Mouse (Mus musculus): Measurements from ENCODE around the gene Arhgap21. TPM values are rescaled to one million over a fixed set of nuclear protein-coding genes. Genes with fewer than 3 reads are reported as not detected.
A peak's percentile ranks its signal among the peaks of the same experiment; 100 is the strongest.
"Not testable (repeated sequence)": the region's sequence is repeated elsewhere in the genome, so short reads cannot be mapped to it uniquely, and the experiment has no call there.

The Arhgap21 gene
- polyA plus RNA-seq, 1 experiment from 2014 or later: 15.7 TPM

GRCm38 (mm10) chr2:20945596-20945995, 23.1 kb downstream of the Arhgap21 start:
- peaks cover 38% of the 10 kb centered on the region for H3K4me1 ChIP-seq
- no peak overlapping the region for H3K27ac ChIP-seq (replicated peaks)

GRCm38 (mm10) chr2:20943730-20944454, 24.8 kb downstream of the Arhgap21 start:
- Histone ChIP-seq H3K36me3 (replicated peaks) (peaks cover 8% of the 10 kb centered on the region), H3K4me3 (no peak overlapping the region), H3K27me3 (replicated peaks; ENCODE audit: low read depth, poor library complexity, severe bottlenecking) (no peaks in the 10 kb centered on the region), H3K27ac (replicated peaks) (no peak overlapping the region; the same call in 1 of the 2 replicates), H3K9me3 (no peaks in the 10 kb centered on the region), H3K4me1 (peaks cover 38% of the 10 kb centered on the region)
- 23% methylated on average over 7 of the region's 7 CpGs for whole genome bisulfite sequencing
- DNase-seq (ENCODE audit: low spot score): no peak

More at GRCm38 (mm10) chr2:20945596-20945995, 23.1 kb downstream of the Arhgap21 start:
- Histone ChIP-seq H3K36me3 (replicated peaks) (peaks cover 8% of the 10 kb centered on the region), H3K4me3 (no peak overlapping the region), H3K9me3 (no peaks in the 10 kb centered on the region), H3K27me3 (replicated peaks; ENCODE audit: low read depth, poor library complexity, severe bottlenecking) (no peaks in the 10 kb centered on the region)
- DNase-seq (ENCODE audit: low spot score): no peak
- 93% methylated on average over 5 of the region's 5 CpGs for WGBS

GRCm38 (mm10) chr2:20943222-20943621, 25.5 kb downstream of the Arhgap21 start:
- H3K4me1 ChIP-seq: peaks cover 38% of the 10 kb centered on the region
- 6% methylated on average over 5 of the region's 5 CpGs for WGBS
- no peaks in the 10 kb centered on the region for H3K9me3 ChIP-seq
- H3K4me3 ChIP-seq: no peak overlapping the region
- DNase-seq (ENCODE audit: low spot score): peak; percentile 38
- peaks cover 8% of the 10 kb centered on the region for H3K36me3 ChIP-seq (replicated peaks)
- no peaks in the 10 kb centered on the region for H3K27me3 ChIP-seq (replicated peaks; ENCODE audit: low read depth, poor library complexity, severe bottlenecking)
- H3K27ac ChIP-seq (replicated peaks): 0 out of 2 replicates have a peak overlapping the region, but pooled peaks have one; percentile 30

- Histone ChIP-seq H3K9me3 (no peaks in the 10 kb centered on the region), H3K27me3 (replicated peaks; ENCODE audit: low read depth, poor library complexity, severe bottlenecking) (no peaks in the 10 kb centered on the region), H3K4me1 (peaks cover 38% of the 10 kb centered on the region), H3K4me3 (no peak overlapping the region), H3K36me3 (replicated peaks) (peaks cover 8% of the 10 kb centered on the region), H3K27ac (replicated peaks) (no peak overlapping the region)
- DNase-seq (ENCODE audit: low spot score): no peak
- 68% methylated on average over 10 of the region's 10 CpGs for WGBS
Measured at GRCm38 (mm10) chr2:20942434-20943198, 26.1 kb downstream of the Arhgap21 start.

GRCm38 (mm10) chr2:20941105-20941504, 27.6 kb downstream of the Arhgap21 start:
- DNase-seq (ENCODE audit: low spot score): no peak
- no peak overlapping the region for H3K27ac ChIP-seq (replicated peaks)
- H3K4me1 ChIP-seq: peaks cover 46% of the 10 kb centered on the region
- H3K27me3 ChIP-seq (replicated peaks; ENCODE audit: low read depth, poor library complexity, severe bottlenecking): no peaks in the 10 kb centered on the region
- peaks cover 8% of the 10 kb centered on the region for H3K36me3 ChIP-seq (replicated peaks)
- H3K4me3 ChIP-seq: no peak overlapping the region
- no peaks in the 10 kb centered on the region for H3K9me3 ChIP-seq

GRCm38 (mm10) chr2:20939367-20939766, 29.3 kb downstream of the Arhgap21 start:
- H3K4me1 ChIP-seq: peaks cover 41% of the 10 kb centered on the region
- H3K27ac ChIP-seq (replicated peaks): no peak overlapping the region
- no peaks in the 10 kb centered on the region for H3K9me3 ChIP-seq
- H3K4me3 ChIP-seq: no peak overlapping the region
- DNase-seq (ENCODE audit: low spot score): no peak
- no peaks in the 10 kb centered on the region for H3K36me3 ChIP-seq (replicated peaks)
- H3K27me3 ChIP-seq (replicated peaks; ENCODE audit: low read depth, poor library complexity, severe bottlenecking): no peaks in the 10 kb centered on the region
- 84% methylated on average over 3 of the region's 3 CpGs for WGBS

- WGBS: 70% methylated on average over 4 of the region's 4 CpGs
- Histone ChIP-seq H3K27ac (replicated peaks) (no peak overlapping the region), H3K9me3 (no peaks in the 10 kb centered on the region), H3K36me3 (replicated peaks) (no peaks in the 10 kb centered on the region), H3K4me3 (no peak overlapping the region), H3K27me3 (replicated peaks; ENCODE audit: low read depth, poor library complexity, severe bottlenecking) (no peaks in the 10 kb centered on the region), H3K4me1 (peaks cover 16% of the 10 kb centered on the region)
- DNase-seq (ENCODE audit: low spot score): no peak
Measured at GRCm38 (mm10) chr2:20936609-20937221, 32.0 kb downstream of the Arhgap21 start.

- no peak overlapping the region for H3K27ac ChIP-seq (replicated peaks)
- no peaks in the 10 kb centered on the region for H3K27me3 ChIP-seq (replicated peaks; ENCODE audit: low read depth, poor library complexity, severe bottlenecking)
- peaks cover 8% of the 10 kb centered on the region for H3K4me1 ChIP-seq
- WGBS: 65% methylated on average over 9 of the region's 9 CpGs
- no peaks in the 10 kb centered on the region for H3K9me3 ChIP-seq
- DNase-seq (ENCODE audit: low spot score): no peak
- no peaks in the 10 kb centered on the region; the same call in 1 of the 2 replicates for H3K36me3 ChIP-seq (replicated peaks)
- no peak overlapping the region for H3K4me3 ChIP-seq
Measured at GRCm38 (mm10) chr2:20934406-20934805, 34.3 kb downstream of the Arhgap21 start.

- WGBS: 88% methylated on average over 8 of the region's 8 CpGs
- H3K9me3 ChIP-seq: no peaks in the 10 kb centered on the region
Measured at GRCm38 (mm10) chr2:20932748-20933313, 35.9 kb downstream of the Arhgap21 start.

GRCm38 (mm10) chr2:20931761-20932160, 36.9 kb downstream of the Arhgap21 start:
- 94% methylated on average over 3 of the region's 4 CpGs for WGBS
- not testable (repeated sequence) for DNase-seq (ENCODE audit: low spot score); H3K36me3 ChIP-seq (replicated peaks); H3K27ac ChIP-seq (replicated peaks); H3K27me3 ChIP-seq (replicated peaks; ENCODE audit: low read depth, poor library complexity, severe bottlenecking); H3K9me3 ChIP-seq; H3K4me1 ChIP-seq; H3K4me3 ChIP-seq

More at GRCm38 (mm10) chr2:20932748-20933313, 35.9 kb downstream of the Arhgap21 start:
- Histone ChIP-seq H3K27me3 (replicated peaks; ENCODE audit: low read depth, poor library complexity, severe bottlenecking) (no peaks in the 10 kb centered on the region), H3K36me3 (replicated peaks) (no peaks in the 10 kb centered on the region; the same call in 1 of the 2 replicates), H3K4me1 (peaks cover 8% of the 10 kb centered on the region), H3K27ac (replicated peaks) (no peak overlapping the region), H3K4me3 (no peak overlapping the region)
- DNase-seq (ENCODE audit: low spot score): no peak

- no peak overlapping the region for H3K27ac ChIP-seq (replicated peaks)
- no peaks in the 10 kb centered on the region; the same call in 1 of the 2 replicates for H3K36me3 ChIP-seq (replicated peaks)
- no peak for DNase-seq (ENCODE audit: low spot score)
- H3K4me3 ChIP-seq: no peak overlapping the region
- no peaks in the 10 kb centered on the region for H3K9me3 ChIP-seq
- H3K4me1 ChIP-seq: peaks cover 2% of the 10 kb centered on the region; the same call in 1 of the 2 replicates
- H3K27me3 ChIP-seq (replicated peaks; ENCODE audit: low read depth, poor library complexity, severe bottlenecking): no peaks in the 10 kb centered on the region
Measured at GRCm38 (mm10) chr2:20928454-20928853, 40.2 kb downstream of the Arhgap21 start.

- DNase-seq (ENCODE audit: low spot score): no peak
- Histone ChIP-seq H3K27me3 (replicated peaks; ENCODE audit: low read depth, poor library complexity, severe bottlenecking) (no peaks in the 10 kb centered on the region), H3K4me3 (no peak overlapping the region), H3K4me1 (peaks cover 13% of the 10 kb centered on the region), H3K27ac (replicated peaks) (no peak overlapping the region), H3K9me3 (no peaks in the 10 kb centered on the region), H3K36me3 (replicated peaks) (no peaks in the 10 kb centered on the region)
- 68% methylated on average over 1 of the region's 1 CpGs for WGBS
Measured at GRCm38 (mm10) chr2:20924938-20925337, 43.7 kb downstream of the Arhgap21 start.
